Mouse (Mus musculus) central nervous system, embryonic 11.5 days (tissue): ENCODE data around the gene Fam111a. TPM values are rescaled to one million over a fixed set of nuclear protein-coding genes. Genes with fewer than 3 reads are reported as not detected.

Experiments used
- polyA plus RNA-seq: library from polyadenylated mRNA; depleted of rRNA; stranded (reverse); fragments of >200 nt; gene quantifications from 2 replicates; pipeline ENCODE4 v1.2.3, GENCODE M21; 2012; rRNA removed

The Fam111a gene
- 21.2 and 22.4 TPM in 2 replicates for polyA plus RNA-seq

DNA sequence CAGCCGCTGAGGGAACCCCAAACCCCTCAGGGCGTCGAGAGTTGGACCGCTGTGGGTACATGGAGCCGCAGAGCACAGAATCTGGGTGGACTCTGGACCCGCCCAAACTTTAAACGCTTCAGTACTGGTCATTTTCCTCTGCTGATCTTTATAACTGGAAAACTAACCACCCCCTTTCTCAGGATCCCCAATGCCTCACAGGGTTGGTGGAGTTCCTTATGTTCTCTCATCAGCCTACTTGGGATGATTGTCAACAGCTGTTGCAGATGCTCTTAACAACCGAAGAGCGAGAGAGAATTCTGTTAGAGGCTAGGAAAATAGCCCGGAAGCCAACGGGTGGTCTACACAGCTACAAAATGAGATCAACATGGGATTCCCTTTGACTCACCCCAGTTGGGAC lies at the start of gene Fam111a:
TSS of gene Fam111a (plus strand) at position 301 of the 400 bp plus-strand sequence.

DNA sequence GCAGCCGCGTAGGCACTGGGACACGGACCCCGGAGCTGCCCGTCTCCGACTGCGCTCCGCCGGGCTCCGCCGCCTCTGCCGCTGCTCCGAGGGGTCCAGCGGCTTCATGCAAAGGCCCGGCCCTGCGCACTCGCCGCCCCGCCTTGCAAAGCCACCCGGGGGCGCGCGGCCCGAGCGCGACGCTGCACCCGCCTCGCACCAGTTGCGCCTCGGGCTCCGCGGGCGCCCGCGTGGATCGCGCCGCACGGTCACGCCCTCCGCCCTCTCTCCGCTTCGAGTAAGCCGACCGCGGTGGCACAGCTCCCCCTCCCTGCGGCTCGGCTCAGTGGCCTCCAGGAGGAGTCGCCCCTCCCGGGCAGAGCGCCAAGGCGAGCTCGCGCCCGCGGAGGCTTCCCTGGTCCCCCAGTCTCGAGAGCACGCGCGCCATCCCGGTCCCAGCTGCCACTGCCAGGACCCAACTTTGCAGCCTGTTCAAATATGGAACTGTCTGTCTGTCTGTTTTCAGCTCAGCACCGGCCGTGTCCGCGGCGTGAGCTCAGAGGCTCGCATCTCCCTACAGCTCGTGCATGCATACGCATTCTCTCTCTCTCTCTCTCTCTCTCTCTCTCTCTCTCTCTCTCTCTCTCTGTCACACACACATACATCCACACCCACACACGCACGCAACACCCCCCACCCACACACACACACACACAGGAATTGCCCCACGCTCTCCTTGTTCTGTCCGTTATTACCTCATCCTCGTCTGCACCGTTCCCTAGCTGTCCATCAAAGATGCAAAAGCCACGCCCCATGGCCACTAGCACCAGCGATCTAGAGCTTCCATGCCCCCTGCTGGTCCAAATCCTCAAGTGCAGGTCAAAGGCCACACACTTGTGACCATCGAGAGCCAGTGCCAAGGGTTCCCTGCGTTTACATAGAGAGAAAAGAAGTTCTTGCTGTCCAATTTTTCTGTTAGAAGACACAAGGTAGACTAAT lies 43.9 kb upstream of the Fam111a start, which contains the start of gene Dtx4:
TSS of gene Dtx4 (minus strand) at position 85 of the 978 bp plus-strand sequence.

DNA sequence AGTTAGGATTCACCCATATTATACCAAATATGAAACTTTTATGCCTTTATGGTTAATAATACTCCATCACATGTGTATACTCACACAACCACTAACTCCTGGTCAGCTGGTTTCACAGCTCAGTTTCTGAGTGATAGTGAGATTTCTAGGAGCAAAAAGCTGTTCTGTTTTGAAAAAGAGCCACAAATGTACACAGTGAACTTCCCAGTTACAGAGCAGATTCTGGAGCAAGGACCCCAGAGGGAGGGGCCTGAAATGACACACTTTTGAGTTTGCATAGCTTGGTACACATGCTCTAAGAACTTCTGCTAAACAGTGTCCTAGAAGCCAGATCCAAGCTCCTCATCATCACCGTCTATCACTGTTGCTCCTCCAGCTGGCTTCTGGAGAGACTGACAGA lies 54.1 kb downstream of the Fam111a start, which contains the start of gene Gm4952:
TSS of gene Gm4952 (plus strand) at position 301 of the 400 bp plus-strand sequence.

GRCm38 (mm10) chr19:12633176-12633575 lies 87.6 kb downstream of the Fam111a start, which contains the start of gene Glyat:
Gene Glyat, plus strand, starts transcription at chr19:12633308.

Other genes with a start within 250 kb of the Fam111a start
- not detected in 2 replicates for gene Olfr1436, start 246.6 kb upstream of the Fam111a start, polyA plus RNA-seq
- not detected in 2 replicates for gene Olfr1437, start 220.6 kb upstream of the Fam111a start, polyA plus RNA-seq
- gene Olfr1438-ps1, start 209.8 kb upstream of the Fam111a start, polyA plus RNA-seq = not detected in 2 replicates
- gene Olfr1440, start 158.5 kb upstream of the Fam111a start, polyA plus RNA-seq = not detected in 2 replicates
- gene Olfr1441, start 128.3 kb upstream of the Fam111a start, polyA plus RNA-seq = not detected in 2 replicates
- gene Pfpl, start 117.8 kb upstream of the Fam111a start, polyA plus RNA-seq = not detected in 2 replicates
- 1.5 and 1.7 TPM in 2 replicates for gene Mpeg1, start 85.0 kb upstream of the Fam111a start, polyA plus RNA-seq
- gene Dtx4, start 44.3 kb upstream of the Fam111a start, polyA plus RNA-seq = 33.6 and 36.3 TPM in 2 replicates
- 0.07 TPM in 1 of 2 replicates, not detected in the other for gene Gm4952, start 54.2 kb downstream of the Fam111a start, polyA plus RNA-seq
- not detected in 2 replicates for gene Glyat, start 87.6 kb downstream of the Fam111a start, polyA plus RNA-seq
- not detected in 2 replicates for gene Olfr1442, start 124.7 kb downstream of the Fam111a start, polyA plus RNA-seq
- not detected in 2 replicates for gene Olfr1443, start 132.4 kb downstream of the Fam111a start, polyA plus RNA-seq
- 0.10 TPM in 1 of 2 replicates, not detected in the other for gene Keg1, start 150.0 kb downstream of the Fam111a start, polyA plus RNA-seq
- gene Cntf, start 219.9 kb downstream of the Fam111a start, polyA plus RNA-seq = 4.9 and 5.1 TPM in 2 replicates